Mouse (Mus musculus) kidney, postnatal 0 days (tissue): ENCODE data around the gene Tmem234. TPM values are rescaled to one million over a fixed set of nuclear protein-coding genes. Genes with fewer than 3 reads are reported as not detected.

Source experiments
- ATAC-seq: fragments of 200-750 bp; cut with Nextera tagmentation; replicated peaks from 2 replicates; pipeline ENCODE4 v1.8.0; 2017; ENCODE audit warnings: low read depth, moderate number of reproducible peaks, moderate TSS enrichment, moderate library complexity; ENCODE audit not compliant: low FRiP score
- DNase-seq: peaks from one replicate; pipeline ENCODE4 v3.0.0-alpha.2; 2016; ENCODE audit warnings: low spot score
- H3K27ac ChIP-seq: fragments of 300-500 bp; sonication (generic); 2 replicates; pipeline ENCODE4 v1.5.1; 2014; ENCODE audit warnings: mild to moderate bottlenecking
- H3K27me3 ChIP-seq: fragments of 300-500 bp; sonication (generic); 2 replicates; pipeline ENCODE4 v1.6.1; 2014; ENCODE audit warnings: low read length, mixed read lengths; ENCODE audit not compliant: insufficient read depth
- H3K36me3 ChIP-seq: fragments of 300-500 bp; sonication (generic); 2 replicates; pipeline ENCODE4 v1.6.1; 2014; ENCODE audit warnings: low read length, mixed read lengths; ENCODE audit not compliant: insufficient read depth
- H3K4me1 ChIP-seq: fragments of 300-500 bp; sonication (generic); replicated peaks from 2 replicates; pipeline ENCODE4 v1.6.1; 2014; ENCODE audit warnings: antibody characterized with exemption, low read length, mixed read lengths; ENCODE audit not compliant: insufficient read depth
- H3K4me2 ChIP-seq: fragments of 300-500 bp; sonication (generic); 2 replicates; pipeline ENCODE4 v1.6.1; 2014; ENCODE audit warnings: mild to moderate bottlenecking, low read length, moderate library complexity, mixed read lengths
- H3K4me3 ChIP-seq: fragments of 300-500 bp; sonication (generic); replicated peaks from 2 replicates; pipeline ENCODE4 v1.5.1; 2014; ENCODE audit warnings: low read depth, low read length
- H3K9ac ChIP-seq: fragments of 300-500 bp; sonication (generic); 2 replicates; pipeline ENCODE4 v1.6.1; 2014; ENCODE audit warnings: low read depth, low read length
- H3K9me3 ChIP-seq: fragments of 300-500 bp; sonication (generic); replicated peaks from 2 replicates; pipeline ENCODE4 v1.6.1; 2016; ENCODE audit warnings: low read length, inconsistent platforms, mixed read lengths
- CTCF ChIP-seq: IDR thresholded peaks from 2 replicates; pipeline ENCODE4 v1.5.1; 2016; ENCODE audit warnings: antibody characterized with exemption, low read depth, mild to moderate bottlenecking, moderate library complexity
- WGBS: fragments of 180-500 bp; shearing (Covaris S2); extraction: QIAGEN DNeasy Blood & Tissue Kit; methylation state at CpG from one replicate; pipeline ENCODE4 v1.1.7; 2014; 5-methylcytosine and 5-hydroxymethylcytosine counted together
- polyA plus RNA-seq: library from polyadenylated mRNA; unstranded; fragments of >200 nt; fragmentation: Nextera tagmentation; extraction: Ambion mirVana; gene quantifications from 2 replicates; pipeline ENCODE4 v1.2.1, GENCODE M21; 2015

The Tmem234 gene
- polyA plus RNA-seq, 1 experiment from 2014 or later = 188 TPM

- no peak overlapping the region for H3K4me2 ChIP-seq
- H3K9me3 ChIP-seq = no peaks in the 10 kb centered on the region
- no peak for TF ChIP-seq CTCF
- no peaks in the 10 kb centered on the region for H3K27me3 ChIP-seq
- DNase-seq (no peak), ATAC-seq (no peak)
- no peak overlapping the region for H3K27ac ChIP-seq
- 57% methylated on average over 1 of the region's 1 CpGs for WGBS
- peaks cover 71% of the 10 kb centered on the region for H3K36me3 ChIP-seq
- no peak overlapping the region for H3K4me3 ChIP-seq
- H3K9ac ChIP-seq = no peak overlapping the region
- H3K4me1 ChIP-seq = no peaks in the 10 kb centered on the region
Observed at GRCm38 (mm10) chr4:129648656-129649055, 48.2 kb downstream of the Tmem234 start.

DNA sequence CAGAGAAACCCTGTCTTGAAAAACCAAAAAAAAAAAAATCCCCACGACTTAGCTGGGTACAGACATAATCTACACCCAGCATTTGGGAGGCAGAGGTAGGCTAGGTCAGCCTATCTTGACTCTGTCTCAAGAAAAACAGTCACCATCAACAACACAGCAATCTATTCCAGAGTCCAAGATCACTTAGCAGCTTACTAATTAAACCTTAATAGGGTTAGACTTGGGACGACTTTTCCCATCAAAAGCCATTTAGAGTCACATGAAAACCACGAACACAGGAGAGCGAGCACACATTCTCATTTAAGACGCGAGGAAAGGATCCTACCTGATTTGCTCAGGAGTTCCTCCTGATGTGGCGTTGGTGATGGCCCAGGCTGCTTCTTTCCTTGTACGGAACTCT is 49.9 kb downstream of the Tmem234 start:
- H3K4me1 ChIP-seq = no peaks in the 10 kb centered on the region
- no peaks in the 10 kb centered on the region for H3K27me3 ChIP-seq
- H3K9ac ChIP-seq = no peak overlapping the region
- H3K4me2 ChIP-seq = no peak overlapping the region
- TF ChIP-seq CTCF = no peak
- ATAC-seq (no peak), DNase-seq (no peak)
- no peak overlapping the region for H3K4me3 ChIP-seq
- WGBS = 89% methylated on average over 8 of the region's 8 CpGs
- no peaks in the 10 kb centered on the region for H3K9me3 ChIP-seq
- H3K36me3 ChIP-seq = peaks cover 85% of the 10 kb centered on the region
- no peak overlapping the region for H3K27ac ChIP-seq

GRCm38 (mm10) chr4:129654770-129655169 is 54.3 kb downstream of the Tmem234 start:
- no peak overlapping the region for H3K27ac ChIP-seq
- peaks cover 82% of the 10 kb centered on the region for H3K36me3 ChIP-seq
- no peaks in the 10 kb centered on the region for H3K27me3 ChIP-seq
- no peak overlapping the region for H3K9ac ChIP-seq
- no peak overlapping the region for H3K4me2 ChIP-seq
- TF ChIP-seq CTCF = no peak
- no peaks in the 10 kb centered on the region for H3K4me1 ChIP-seq
- no peaks in the 10 kb centered on the region for H3K9me3 ChIP-seq
- DNase-seq = no peak
- ATAC-seq = no peak
- H3K4me3 ChIP-seq = no peak overlapping the region
- WGBS = 93% methylated on average over 14 of the region's 14 CpGs

GRCm38 (mm10) chr4:129661584-129661983 is 61.1 kb downstream of the Tmem234 start:
- TF ChIP-seq CTCF = no peak
- Histone ChIP-seq H3K27ac (no peak overlapping the region), H3K4me2 (no peak overlapping the region), H3K9ac (no peak overlapping the region), H3K36me3 (peaks cover 40% of the 10 kb centered on the region), H3K9me3 (no peaks in the 10 kb centered on the region), H3K4me1 (no peaks in the 10 kb centered on the region), H3K4me3 (no peak overlapping the region), H3K27me3 (no peaks in the 10 kb centered on the region)
- ATAC-seq = no peak
- WGBS = 84% methylated on average over 3 of the region's 3 CpGs
- DNase-seq = no peak

DNA sequence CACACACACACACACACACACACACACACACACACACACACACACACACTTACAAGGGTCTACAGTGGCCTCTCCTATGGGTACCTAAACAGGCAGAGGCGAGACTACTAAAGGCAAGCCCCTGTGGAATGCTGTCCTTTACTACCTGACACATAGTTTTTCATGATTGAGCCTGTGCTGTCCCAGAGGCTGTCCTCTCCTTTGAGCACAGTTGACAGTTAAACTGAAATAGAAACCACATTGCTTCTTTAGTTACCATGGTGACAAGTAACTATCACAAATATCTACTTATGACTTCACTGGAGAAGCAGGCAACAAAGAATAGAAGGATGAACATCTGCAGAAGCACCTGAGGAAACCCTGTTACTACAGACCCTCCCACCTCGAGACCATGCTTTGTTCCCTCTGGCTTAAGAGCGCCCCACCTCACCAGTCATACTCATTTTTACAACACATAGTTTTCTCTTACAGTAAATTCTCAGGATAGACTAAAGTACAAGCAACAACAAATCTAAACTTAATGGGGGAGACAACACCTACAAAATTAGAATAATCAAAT is 61.9 kb downstream of the Tmem234 start:
- Histone ChIP-seq H3K4me1 (no peaks in the 10 kb centered on the region), H3K4me3 (no peak overlapping the region), H3K27ac (no peak overlapping the region), H3K36me3 (peaks cover 33% of the 10 kb centered on the region), H3K4me2 (no peak overlapping the region), H3K9me3 (no peaks in the 10 kb centered on the region), H3K27me3 (no peaks in the 10 kb centered on the region), H3K9ac (no peak overlapping the region)
- ATAC-seq = no peak
- WGBS = 76% methylated on average over 3 of the region's 3 CpGs
- no peak for TF ChIP-seq CTCF
- DNase-seq = no peak

- TF ChIP-seq CTCF = peak; percentile 88
- peak overlapping the region; percentile 98 for H3K27ac ChIP-seq
- no peak; the same call in 1 of the 2 replicates for ATAC-seq
- H3K4me1 ChIP-seq = peaks cover 7% of the 10 kb centered on the region
- peak; percentile 86 for DNase-seq
- H3K4me3 ChIP-seq = peak overlapping the region; percentile 91
- no peaks in the 10 kb centered on the region for H3K27me3 ChIP-seq
- peaks cover 2% of the 10 kb centered on the region; the same call in 1 of the 2 replicates for H3K36me3 ChIP-seq
- no peaks in the 10 kb centered on the region for H3K9me3 ChIP-seq
- peak overlapping the region; percentile 92 for H3K4me2 ChIP-seq
- H3K9ac ChIP-seq = peak overlapping the region; percentile 89
- WGBS = 7% methylated on average over 12 of the region's 12 CpGs
Observed at GRCm38 (mm10) chr4:129671491-129672082, 71.1 kb downstream of the Tmem234 start.
